Mouse (Mus musculus) frontal cortex, adult 2 months (tissue): ENCODE data around the gene Hpcal4. TPM values are rescaled to one million over a fixed set of nuclear protein-coding genes. Genes with fewer than 3 reads are reported as not detected.

Experiments
- DNase-seq, 2 experiments: peaks; one replicate each; pipeline ENCODE4 v3.0.0; 2022; ENCODE audit warnings: low spot score in 1 of 2; ENCODE audit errors: extremely low spot score in 1 of 2
- polyA plus RNA-seq: library from polyadenylated mRNA; depleted of rRNA; stranded (reverse); fragments of >200 nt; gene quantifications from 2 replicates; pipeline ENCODE4 v1.2.3, GENCODE M21; 2012; rRNA removed

The Hpcal4 gene
- polyA plus RNA-seq, 1 experiment: 615 TPM

- no peak for DNase-seq
Observed at GRCm38 (mm10) chr4:123237386-123238266, 54.6 kb downstream of the Hpcal4 start.

- no peak for DNase-seq
Observed at GRCm38 (mm10) chr4:123239361-123240203, 56.6 kb downstream of the Hpcal4 start.

Other genes starting within 250 kb of the Hpcal4 start
- 40.7 and 40.8 TPM in 2 replicates for gene Mfsd2a, start 222.0 kb upstream of the Hpcal4 start, polyA plus RNA-seq
- 10.0 and 12.0 TPM in 2 replicates for gene Mycl, start 187.6 kb upstream of the Hpcal4 start, polyA plus RNA-seq
- gene Trit1, start 166.6 kb upstream of the Hpcal4 start, polyA plus RNA-seq: 17.7 and 18.2 TPM in 2 replicates
- gene Bmp8b, start 78.1 kb upstream of the Hpcal4 start, polyA plus RNA-seq: 0.36 TPM in 2 replicates
- 0.15 and 0.22 TPM in 2 replicates for gene Oxct2b, start 67.0 kb upstream of the Hpcal4 start, polyA plus RNA-seq
- 21.9 and 22.7 TPM in 2 replicates for gene Ppie, start 43.3 kb upstream of the Hpcal4 start, polyA plus RNA-seq
- 3.2 and 3.8 TPM in 2 replicates for gene Nt5c1a, start 18.3 kb downstream of the Hpcal4 start, polyA plus RNA-seq
- gene Heyl, start 50.3 kb downstream of the Hpcal4 start, polyA plus RNA-seq: 5.9 and 7.1 TPM in 2 replicates
- gene Pabpc4, start 79.1 kb downstream of the Hpcal4 start, polyA plus RNA-seq: 39.4 and 40.2 TPM in 2 replicates
- gene Oxct2a, start 140.4 kb downstream of the Hpcal4 start, polyA plus RNA-seq: 0.06 TPM in 1 of 2 replicates, not detected in the other
- 0.14 and 0.17 TPM in 2 replicates for gene Bmp8a, start 160.0 kb downstream of the Hpcal4 start, polyA plus RNA-seq